Mouse (Mus musculus) spleen, adult 2 months (tissue): Measurements from ENCODE around the gene Itga9.

Source experiments
- CTCF ChIP-seq: fragments of 200-500 bp; IDR thresholded peaks from 2 replicates; pipeline ENCODE4 v1.5.1; 2011; ENCODE audit warnings: mild to moderate bottlenecking, inconsistent platforms; ENCODE audit not compliant: insufficient read depth, insufficient read length, insufficient replicate concordance; ENCODE audit errors: extremely low read depth
- POLR2A ChIP-seq: fragments of 200-500 bp; IDR thresholded peaks from 2 replicates; pipeline ENCODE4 v1.6.1; 2011; ENCODE audit warnings: low read depth, low read length, inconsistent platforms

- no peak for TF ChIP-seq CTCF
- no peak for TF ChIP-seq POLR2A
These were observed 17.7 kb downstream of the Itga9 start for GRCm38 (mm10) chr9:118624146-118624545.
